Mouse (Mus musculus) ES-CJ7 (cell line): ENCODE data around the gene Hs3st3a1.

ENCODE experiments used
- DNase-seq: peaks from one replicate; pipeline ENCODE4 v3.0.0; 2011; ENCODE audit warnings: low read depth, low spot score

The Hs3st3a1 gene

GRCm38 (mm10) chr11:64489587-64490433 lies 54.7 kb downstream of the Hs3st3a1 start:
- DNase-seq = no peak

GRCm38 (mm10) chr11:64494448-64494847 lies 59.3 kb downstream of the Hs3st3a1 start:
- DNase-seq = no peak

GRCm38 (mm10) chr11:64495935-64496334 lies 60.8 kb downstream of the Hs3st3a1 start:
- no peak for DNase-seq

GRCm38 (mm10) chr11:64496677-64497076 lies 61.5 kb downstream of the Hs3st3a1 start:
- no peak for DNase-seq

- DNase-seq = no peak
Measured at GRCm38 (mm10) chr11:64500536-64501112, 65.5 kb downstream of the Hs3st3a1 start.

- no peak for DNase-seq
Measured at GRCm38 (mm10) chr11:64503040-64503439, 67.9 kb downstream of the Hs3st3a1 start.

GRCm38 (mm10) chr11:64505924-64506323 lies 70.8 kb downstream of the Hs3st3a1 start:
- no peak for DNase-seq

GRCm38 (mm10) chr11:64507024-64507423 lies 71.9 kb downstream of the Hs3st3a1 start:
- no peak for DNase-seq

GRCm38 (mm10) chr11:64509106-64509505 lies 74.0 kb downstream of the Hs3st3a1 start:
- no peak for DNase-seq

- no peak for DNase-seq
Measured at GRCm38 (mm10) chr11:64512301-64512700, 77.2 kb downstream of the Hs3st3a1 start.

- no peak for DNase-seq
Measured at GRCm38 (mm10) chr11:64513419-64513818, 78.3 kb downstream of the Hs3st3a1 start.

- DNase-seq = no peak
Measured at GRCm38 (mm10) chr11:64516712-64517589, 81.8 kb downstream of the Hs3st3a1 start.

GRCm38 (mm10) chr11:64518146-64518841 lies 83.2 kb downstream of the Hs3st3a1 start:
- no peak for DNase-seq

GRCm38 (mm10) chr11:64523993-64524570 lies 89.0 kb downstream of the Hs3st3a1 start:
- DNase-seq = no peak

- no peak for DNase-seq
Measured at GRCm38 (mm10) chr11:64537230-64537629, 102.1 kb downstream of the Hs3st3a1 start.

GRCm38 (mm10) chr11:64541866-64542265 lies 106.7 kb downstream of the Hs3st3a1 start:
- DNase-seq = no peak

- DNase-seq = no peak
Measured at GRCm38 (mm10) chr11:64542335-64542734, 107.2 kb downstream of the Hs3st3a1 start.

GRCm38 (mm10) chr11:64543181-64543641 lies 108.1 kb downstream of the Hs3st3a1 start:
- no peak for DNase-seq

GRCm38 (mm10) chr11:64544236-64544635 lies 109.1 kb downstream of the Hs3st3a1 start:
- no peak for DNase-seq

GRCm38 (mm10) chr11:64549380-64549779 lies 114.2 kb downstream of the Hs3st3a1 start:
- DNase-seq = no peak

- DNase-seq = no peak
Measured at GRCm38 (mm10) chr11:64549955-64550354, 114.8 kb downstream of the Hs3st3a1 start.
